ENCODE assay signal across 8 mouse cellular contexts in genomic region chr12:16894396-16895220, GRCm38 (mm10). TPM values are rescaled to one million over a fixed set of nuclear protein-coding genes. Genes with fewer than 3 reads are reported as not detected.
A peak's percentile ranks its signal among the peaks of the same experiment; 100 is the strongest.
DNase-seq lines count a peak whose midpoint lies in the region; ATAC-seq lines count a peak whose summit lies in the region.

Gene Rock2 (plus strand): TSS chr12:16894895.

- DNase-seq in adrenal gland, adult 8-10 months: peak; percentile 75
- peak; percentile 70 for DNase-seq in embryo, embryonic 11.5 days (ENCODE audit: low read depth, low spot score)
- peak; percentile 85 for DNase-seq in gastrocnemius, postnatal 36 days
- DNase-seq in left cerebral cortex, postnatal 4 days: peak; percentile 87
- DNase-seq in midbrain, embryonic 10.5 days (ENCODE audit: low spot score): peak; percentile 91
- peak; percentile 85 for DNase-seq in right cerebral cortex, postnatal 25 days
- peak; percentile 78 to 84 for DNase-seq in urinary bladder, postnatal 36 days (ENCODE audit: low spot score in 2 of 2)

- H3K27ac ChIP-seq in intestine, embryonic 15.5 days: peak within 1 kb of the TSS; percentile 97
- H3K27ac ChIP-seq in midbrain, embryonic 10.5 days (replicated peaks): peak within 1 kb of the TSS; percentile 99

- H3K27me3 ChIP-seq in intestine, embryonic 15.5 days (replicated peaks): no peaks in the 10 kb centered on the region
- H3K27me3 ChIP-seq in midbrain, embryonic 10.5 days (ENCODE audit: low read depth, poor library complexity, severe bottlenecking): no peaks in the 10 kb centered on the region

- H3K9ac ChIP-seq in intestine, embryonic 15.5 days: peak within 1 kb of the TSS; percentile 93

- peaks cover 13% of the 10 kb centered on the region; the same call in 1 of the 2 replicates for H3K4me1 ChIP-seq in intestine, embryonic 15.5 days (replicated peaks)
- peaks cover 41% of the 10 kb centered on the region for H3K4me1 ChIP-seq in midbrain, embryonic 10.5 days

- peak within 1 kb of the TSS; percentile 91 for H3K4me3 ChIP-seq in intestine, embryonic 15.5 days (replicated peaks)
- peak within 1 kb of the TSS; percentile 98 for H3K4me3 ChIP-seq in midbrain, embryonic 10.5 days

- intact Hi-C loops in gastrocnemius, postnatal 36 days (cut with DNase I): loop anchor here (5.0 kb wide), 1 partner anchor 42 kb away; no protein-coding TSS in a partner anchor
- intact Hi-C loops in left cerebral cortex, postnatal 4 days (cut with DNase I): no loop called here

- H3K9me3 ChIP-seq in intestine, embryonic 15.5 days: no peaks in the 10 kb centered on the region
- no peaks in the 10 kb centered on the region for H3K9me3 ChIP-seq in midbrain, embryonic 10.5 days (replicated peaks)

- peak within 1 kb of the TSS; percentile 82 for H3K4me2 ChIP-seq in intestine, embryonic 15.5 days (replicated peaks)

- no peaks in the 10 kb centered on the region for H3K36me3 ChIP-seq in intestine, embryonic 15.5 days
- H3K36me3 ChIP-seq in midbrain, embryonic 10.5 days: no peaks in the 10 kb centered on the region

- peak; percentile 94 for ATAC-seq in intestine, embryonic 15.5 days

- WGBS in intestine, embryonic 15.5 days: under 1% methylated on average over 101 of the region's 130 CpGs
- under 1% methylated on average over 95 of the region's 130 CpGs for WGBS in midbrain, embryonic 10.5 days

RNA-seq across cellular contexts. Expression of gene Rock2, which starts in this region (rescaled TPM):
- 100 to 1,000 TPM in 2 of 4 experiments, 10 to 100 TPM in 2; 75.8 to 109 (median 89.6) TPM for total RNA-seq in adrenal gland, adult 8-10 months (2022)
- 10 to 100 TPM; 75.7 to 78.2 TPM for total RNA-seq in gastrocnemius, postnatal 36 days (2021)
- polyA plus RNA-seq in intestine, embryonic 15.5 days (2015; fragmentation: Nextera tagmentation; extraction: Ambion mirVana): 17.9 and 19.7 TPM in 2 replicates
- total RNA-seq in left cerebral cortex, postnatal 4 days (2021): 10 to 100 TPM; 53.2 to 57.3 TPM
- polyA plus RNA-seq in midbrain, embryonic 10.5 days (2016; fragmentation: Nextera tagmentation; extraction: Ambion mirVana): 11.4 TPM in 2 replicates

Comparison
In these comparisons a context has a peak if more than half of its experiments do, and no peak if none do; other contexts are left out.
1. Peak in every context shown above with its lines: DNase-seq, ATAC-seq, H3K4me3 ChIP-seq and H3K27ac ChIP-seq.